Mouse (Mus musculus) ES-E14 (cell line): ENCODE measurements around the gene Ctsc. TPM values are rescaled to one million over a fixed set of nuclear protein-coding genes. Genes with fewer than 3 reads are reported as not detected.

Experiments used
- DNase-seq: peaks from one replicate; pipeline ENCODE4 v3.0.0-alpha.2; 2013; ENCODE audit warnings: low read depth, low spot score
- H3K27ac ChIP-seq: 2 replicates; pipeline ENCODE4 v1.5.1; 2012; ENCODE audit warnings: low read depth, mild to moderate bottlenecking, low read length, moderate library complexity, mixed read lengths; ENCODE audit not compliant: poor library complexity, insufficient read depth, severe bottlenecking
- H3K36me3 ChIP-seq: 2 replicates; pipeline ENCODE4 v1.6.1; 2012; ENCODE audit warnings: mild to moderate bottlenecking, low read length, moderate library complexity, mixed read lengths; ENCODE audit not compliant: control insufficient read depth, poor library complexity, insufficient read depth, severe bottlenecking
- H3K4me1 ChIP-seq, 2 experiments: fragments of 150-350 bp in 1 of 2; sonication (generic) in 1 of 2; 2 replicates each; pipeline ENCODE4 v1.6.1; 2012; ENCODE audit warnings: low read length in 2 of 2, mild to moderate bottlenecking in 1 of 2, mixed read lengths in 1 of 2; ENCODE audit not compliant: control insufficient read depth in 2 of 2, insufficient read depth in 2 of 2, poor library complexity in 1 of 2
- H3K4me3 ChIP-seq, 2 experiments: fragments of 150-350 bp in 1 of 2; sonication (generic) in 1 of 2; 2 replicates each; pipeline ENCODE4 v1.5.1; 2012; ENCODE audit warnings: low read length in 2 of 2, low read depth in 1 of 2, mild to moderate bottlenecking in 1 of 2, mixed read lengths in 1 of 2; ENCODE audit not compliant: insufficient read depth in 1 of 2, poor library complexity in 1 of 2, severe bottlenecking in 1 of 2
- H3K9ac ChIP-seq: 2 replicates; pipeline ENCODE4 v1.6.1; 2012; ENCODE audit warnings: low read depth, mild to moderate bottlenecking, low read length, mixed read lengths; ENCODE audit not compliant: poor library complexity, insufficient read depth, severe bottlenecking
- H3K9me3 ChIP-seq: fragments of 150-350 bp; sonication (generic); 2 replicates; pipeline ENCODE4 v1.6.1; 2012; ENCODE audit warnings: low read depth, mild to moderate bottlenecking, low read length; ENCODE audit not compliant: control insufficient read depth, insufficient read depth
- CHD2 ChIP-seq: IDR thresholded peaks from 2 replicates; pipeline ENCODE4 v1.6.1; 2014; ENCODE audit warnings: mild to moderate bottlenecking, low read depth, low read length, inconsistent platforms
- HCFC1 ChIP-seq: IDR thresholded peaks from 2 replicates; pipeline ENCODE4 v1.6.1; 2012; ENCODE audit warnings: low read length, inconsistent platforms, borderline replicate concordance; ENCODE audit not compliant: insufficient read depth
- MAFK ChIP-seq: IDR thresholded peaks from 2 replicates; pipeline ENCODE4 v1.6.1; 2014; ENCODE audit warnings: mild to moderate bottlenecking, low read depth, low read length, inconsistent platforms; ENCODE audit not compliant: insufficient read depth
- ZC3H11A ChIP-seq: IDR thresholded peaks from 2 replicates; pipeline ENCODE4 v1.6.1; 2012; ENCODE audit warnings: low read depth, mild to moderate bottlenecking, inconsistent platforms, low read length, borderline replicate concordance
- ZNF384 ChIP-seq: IDR thresholded peaks from 2 replicates; pipeline ENCODE4 v1.6.1; 2012; ENCODE audit warnings: low read depth, low read length, inconsistent platforms
- in situ Hi-C, 2 experiments: fragments of 600-800 bp; cut with MboI; formaldehyde crosslinking; loops; one replicate each; pipeline ENCODE4 v1.15.1; 2025; ENCODE audit warnings: low sequenced_read_pairs in 2 of 2, inconsistent platforms in 1 of 2; ENCODE audit not compliant: unreplicated experiment in 2 of 2
- total RNA-seq: library from RNA; depleted of rRNA; stranded (reverse); fragments of 300-350 nt; gene quantifications from 2 replicates; pipeline ENCODE4 v1.2.3, GENCODE M21; 2012

The Ctsc gene
- total RNA-seq, 1 experiment: 18.9 TPM

DNA sequence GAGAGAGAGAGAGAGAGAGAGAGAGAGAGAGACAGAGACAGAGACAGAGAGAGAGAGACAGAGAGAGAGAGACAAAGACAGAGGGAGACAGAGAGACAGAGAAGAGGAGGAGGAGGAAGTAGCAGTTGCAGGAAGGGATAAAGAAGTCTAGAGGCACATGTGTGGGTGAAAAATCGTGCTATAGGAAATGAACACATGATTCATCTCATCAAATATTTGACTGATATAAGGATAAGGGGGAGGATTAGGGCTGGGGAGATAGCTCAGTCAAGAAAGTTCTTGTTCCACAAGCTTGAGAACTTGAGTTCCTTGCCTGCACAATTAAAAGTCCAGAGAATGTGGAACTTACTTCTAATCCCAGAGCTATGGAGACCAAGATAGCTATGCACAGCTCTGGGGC, 40.6 kb downstream of the Ctsc start:
- Histone ChIP-seq H3K36me3 (no peaks in the 10 kb centered on the region), H3K9ac (no peak overlapping the region), H3K4me1 (no peaks in the 10 kb centered on the region), H3K9me3 (no peaks in the 10 kb centered on the region), H3K4me3 (no peak overlapping the region), H3K27ac (no peak overlapping the region)
- TF ChIP-seq CHD2: no peak
- TF ChIP-seq HCFC1: no peak
- no peak for DNase-seq
- in situ Hi-C loops: no loop called here

DNA sequence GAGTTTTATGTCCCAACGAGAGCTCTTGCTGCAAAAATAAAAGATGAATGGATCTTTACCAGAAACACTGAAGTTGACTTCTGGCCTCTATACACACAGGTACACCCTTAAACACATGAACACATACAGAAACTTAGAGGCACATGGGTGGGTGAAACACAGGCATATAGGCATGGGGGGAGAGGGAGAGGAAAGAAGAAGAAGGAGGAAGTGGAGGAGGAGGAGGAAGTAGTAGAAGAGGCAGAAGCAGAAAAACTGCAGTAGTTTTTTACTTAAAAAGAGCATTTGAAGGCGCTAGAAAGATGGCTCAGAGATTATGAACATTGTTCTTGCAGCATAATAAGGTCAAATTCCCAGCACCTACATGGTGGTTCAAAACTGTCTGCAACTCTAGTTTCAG, 41.0 kb downstream of the Ctsc start:
- Histone ChIP-seq H3K36me3 (no peaks in the 10 kb centered on the region), H3K4me3 (no peak overlapping the region), H3K4me1 (no peaks in the 10 kb centered on the region), H3K9ac (no peak overlapping the region), H3K27ac (no peak overlapping the region), H3K9me3 (no peaks in the 10 kb centered on the region)
- TF ChIP-seq MAFK (no peak), HCFC1 (no peak), ZC3H11A (no peak), ZNF384 (no peak), CHD2 (no peak)
- in situ Hi-C loops: no loop called here
- DNase-seq: no peak

DNA sequence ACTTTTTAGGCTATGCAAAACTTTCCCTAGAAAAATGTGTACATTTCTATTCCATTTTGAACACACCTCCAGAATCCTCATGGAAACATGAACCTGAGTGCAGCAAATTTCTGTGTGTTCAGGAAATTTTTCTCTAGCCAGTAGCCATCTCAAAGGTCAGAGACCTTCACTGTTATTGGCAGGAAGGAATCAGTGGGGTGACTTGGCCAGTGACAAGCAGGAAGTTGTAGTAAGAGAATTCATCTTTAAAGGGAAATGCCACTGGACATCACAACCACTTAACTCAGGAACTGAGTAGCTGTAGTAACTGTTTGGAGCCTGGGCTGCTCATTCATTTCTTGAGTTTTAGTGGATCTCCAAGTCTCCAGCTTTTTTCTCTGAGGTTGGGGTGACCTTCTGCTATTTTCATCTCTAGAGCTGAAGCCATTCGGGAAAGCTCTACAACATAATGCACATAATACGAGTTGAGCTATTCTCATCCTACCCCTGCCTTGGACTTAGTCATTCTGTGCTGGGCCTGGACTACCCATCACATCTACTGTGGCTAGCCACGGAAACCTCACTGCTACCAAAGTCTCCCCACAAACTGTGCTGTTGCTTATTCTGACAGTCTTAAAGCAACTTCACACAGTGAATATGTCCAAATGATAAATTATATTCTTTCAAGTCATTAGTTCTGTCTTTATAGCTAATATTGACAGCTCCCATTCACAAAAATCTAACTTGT, 41.7 kb downstream of the Ctsc start:
- no peaks in the 10 kb centered on the region for H3K9me3 ChIP-seq
- no peaks in the 10 kb centered on the region for H3K36me3 ChIP-seq
- no peak overlapping the region for H3K4me3 ChIP-seq
- H3K4me1 ChIP-seq: no peaks in the 10 kb centered on the region
- TF ChIP-seq HCFC1 (no peak), MAFK (no peak), ZC3H11A (no peak), CHD2 (no peak), ZNF384 (no peak)
- in situ Hi-C loops: no loop called here
- no peak overlapping the region for H3K9ac ChIP-seq
- H3K27ac ChIP-seq: no peak overlapping the region
- no peak for DNase-seq

DNA sequence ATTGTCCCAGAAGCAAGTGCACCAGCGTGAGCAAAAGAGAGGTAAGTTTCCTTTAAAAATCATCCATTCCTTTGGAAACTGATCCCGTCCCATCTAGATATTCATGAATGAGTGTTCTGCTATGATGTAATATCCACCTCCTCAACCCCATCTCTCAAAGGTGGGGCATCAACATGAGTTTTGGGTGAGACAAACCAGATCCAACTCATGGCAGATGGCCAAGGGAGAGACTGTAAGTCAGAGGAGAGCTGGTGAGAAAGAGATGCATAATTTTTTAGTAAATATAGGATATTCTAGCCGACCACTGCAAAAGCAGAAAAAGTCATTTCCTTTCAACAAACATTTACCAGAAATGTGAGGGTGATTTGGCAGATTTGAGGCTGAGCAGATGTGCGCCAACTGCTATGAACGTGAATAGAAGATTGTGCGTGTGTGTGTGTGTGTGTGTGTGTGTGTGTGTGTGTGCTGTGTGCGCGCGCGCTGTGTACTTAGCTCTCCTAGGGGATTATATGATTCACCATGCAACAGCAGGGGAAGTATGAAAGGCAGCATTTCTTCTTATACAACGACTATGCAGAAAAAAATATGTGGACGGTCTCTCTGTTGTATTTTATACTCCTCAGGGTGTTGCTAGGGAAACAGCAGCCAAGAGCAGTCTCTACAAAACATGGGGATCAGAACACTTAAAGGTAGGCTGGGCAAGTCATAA, 42.9 kb downstream of the Ctsc start:
- Histone ChIP-seq H3K9me3 (no peaks in the 10 kb centered on the region), H3K9ac (no peak overlapping the region), H3K27ac (no peak overlapping the region), H3K36me3 (no peaks in the 10 kb centered on the region), H3K4me3 (no peak overlapping the region), H3K4me1 (no peaks in the 10 kb centered on the region)
- TF ChIP-seq MAFK (no peak), CHD2 (no peak), ZNF384 (no peak), ZC3H11A (no peak), HCFC1 (no peak)
- DNase-seq: no peak
- in situ Hi-C loops: no loop called here
